10 mouse cellular contexts compared by ENCODE assay signal in genomic region chr17:27656414-27656813, GRCm38 (mm10). TPM values are rescaled to one million over a fixed set of nuclear protein-coding genes. Genes with fewer than 3 reads are reported as not detected.
DNase-seq lines count a peak whose midpoint lies in the region; ATAC-seq lines count a peak whose summit lies in the region.
"Had no signal": no experiment of that assay in that cellular context is flagged by ENCODE, and none has a peak within 500 bp of the region (broad histone marks: within the 10 kb centered on the region; RNA-seq: fewer than 3 reads in every experiment).

No protein-coding gene starts in this region.

- H3K27me3 ChIP-seq in midbrain, embryonic 10.5 days (ENCODE audit: low read depth, poor library complexity, severe bottlenecking): peaks cover 44% of the 10 kb centered on the region
- H3K27me3 ChIP-seq in midbrain, embryonic 11.5 days (ENCODE audit: control insufficient read depth, insufficient read depth, low read length): peaks cover 16% of the 10 kb centered on the region
- no peaks in the 10 kb centered on the region for H3K27me3 ChIP-seq in hindbrain, embryonic 14.5 days (ENCODE audit: control insufficient read depth, insufficient read depth, low read length)
- H3K27me3 ChIP-seq in neural tube, embryonic 13.5 days: peaks cover 26% of the 10 kb centered on the region

- 23% methylated on average over 5 of the region's 5 CpGs for WGBS in midbrain, embryonic 10.5 days
- 29% methylated on average over 5 of the region's 5 CpGs for WGBS in midbrain, embryonic 11.5 days
- WGBS in hindbrain, embryonic 14.5 days: 23% methylated on average over 5 of the region's 5 CpGs
- 24% methylated on average over 5 of the region's 5 CpGs for WGBS in neural tube, embryonic 13.5 days

- no peak overlapping the region for H3K27ac ChIP-seq in midbrain, embryonic 10.5 days (replicated peaks)
- no peak overlapping the region for H3K27ac ChIP-seq in midbrain, embryonic 11.5 days (ENCODE audit: low read depth, low read length)
- no peak overlapping the region for H3K27ac ChIP-seq in hindbrain, embryonic 14.5 days
- H3K27ac ChIP-seq in neural tube, embryonic 13.5 days (replicated peaks): no peak overlapping the region
- H3K27ac ChIP-seq: liver, embryonic 15.5 days had no signal

- H3K4me1 ChIP-seq in midbrain, embryonic 10.5 days: peaks cover 19% of the 10 kb centered on the region
- H3K4me1 ChIP-seq in midbrain, embryonic 11.5 days (ENCODE audit: control insufficient read depth, insufficient read depth, low read length): peaks cover 12% of the 10 kb centered on the region
- peaks cover 10% of the 10 kb centered on the region; the same call in 1 of the 2 replicates for H3K4me1 ChIP-seq in hindbrain, embryonic 14.5 days (replicated peaks; ENCODE audit: control insufficient read depth, insufficient read depth, low read length)
- H3K4me1 ChIP-seq in neural tube, embryonic 13.5 days (replicated peaks): peaks cover 28% of the 10 kb centered on the region

- H3K9me3 ChIP-seq in midbrain, embryonic 10.5 days (replicated peaks): no peaks in the 10 kb centered on the region
- no peaks in the 10 kb centered on the region for H3K9me3 ChIP-seq in midbrain, embryonic 11.5 days (ENCODE audit: control insufficient read depth, low read length)
- H3K9me3 ChIP-seq in hindbrain, embryonic 14.5 days (ENCODE audit: control insufficient read depth, low read length): no peaks in the 10 kb centered on the region
- no peaks in the 10 kb centered on the region for H3K9me3 ChIP-seq in neural tube, embryonic 13.5 days
- H3K9me3 ChIP-seq: liver, embryonic 15.5 days had no signal

- DNase-seq in cerebellum, adult 11-12 months: peak; percentile 60
- no peak for DNase-seq in cerebellum, adult 8-10 months
- DNase-seq in midbrain, embryonic 10.5 days (ENCODE audit: low spot score): no peak
- DNase-seq in midbrain, embryonic 11.5 days (ENCODE audit: low spot score, missing footprints): no peak
- no peak for DNase-seq in hindbrain, embryonic 14.5 days (ENCODE audit: low spot score)
- no peak for DNase-seq in testis, postnatal 14 days (ENCODE audit: low spot score)
- no peak for DNase-seq in right cerebral cortex, adult 2 months (ENCODE audit: low spot score in 2 of 2)
- DNase-seq: kidney, postnatal 14 days had no signal

- no peaks in the 10 kb centered on the region for H3K36me3 ChIP-seq in midbrain, embryonic 10.5 days
- no peaks in the 10 kb centered on the region for H3K36me3 ChIP-seq in midbrain, embryonic 11.5 days (ENCODE audit: control insufficient read depth, insufficient read depth, low read length)
- no peaks in the 10 kb centered on the region for H3K36me3 ChIP-seq in hindbrain, embryonic 14.5 days (replicated peaks; ENCODE audit: control insufficient read depth, insufficient read depth)
- no peaks in the 10 kb centered on the region for H3K36me3 ChIP-seq in neural tube, embryonic 13.5 days
- H3K36me3 ChIP-seq: liver, embryonic 15.5 days had no signal

- H3K4me2 ChIP-seq in midbrain, embryonic 11.5 days: no peak overlapping the region
- peak overlapping the region; percentile 83 for H3K4me2 ChIP-seq in hindbrain, embryonic 14.5 days (replicated peaks)
- peak overlapping the region; percentile 72 for H3K4me2 ChIP-seq in neural tube, embryonic 13.5 days

- H3K9ac ChIP-seq in midbrain, embryonic 11.5 days (ENCODE audit: low read length): no peak overlapping the region
- H3K9ac ChIP-seq in hindbrain, embryonic 14.5 days: peak overlapping the region; percentile 82
- H3K9ac ChIP-seq in neural tube, embryonic 13.5 days: peak overlapping the region; percentile 83
- H3K9ac ChIP-seq: liver, embryonic 15.5 days had no signal

- no peak for ATAC-seq in midbrain, embryonic 11.5 days (ENCODE audit: low FRiP score)
- no peak for ATAC-seq in hindbrain, embryonic 14.5 days (ENCODE audit: low FRiP score)
- no peak for ATAC-seq in neural tube, embryonic 13.5 days (ENCODE audit: low read depth)

- peak overlapping the region; percentile 69 for H3K4me3 ChIP-seq in midbrain, embryonic 10.5 days
- H3K4me3 ChIP-seq in midbrain, embryonic 11.5 days (ENCODE audit: low read depth, low read length): no peak overlapping the region
- H3K4me3 ChIP-seq in hindbrain, embryonic 14.5 days (replicated peaks; ENCODE audit: low read length): peak overlapping the region; percentile 75
- peak overlapping the region; percentile 60 for H3K4me3 ChIP-seq in neural tube, embryonic 13.5 days
- H3K4me3 ChIP-seq: liver, embryonic 15.5 days had no signal

RNA-seq across cellular contexts. Expression of gene Pacsin1, which starts 1.1 kb away (rescaled TPM):
- 3.1 and 3.3 TPM in 2 replicates for polyA plus RNA-seq in midbrain, embryonic 10.5 days (2016; fragmentation: Nextera tagmentation; extraction: Ambion mirVana)
- 3.1 and 4.5 TPM in 2 replicates for polyA plus RNA-seq in midbrain, embryonic 11.5 days (2014; fragmentation: Nextera tagmentation; extraction: Ambion mirVana)
- 44.5 and 51.7 TPM in 2 replicates for polyA plus RNA-seq in hindbrain, embryonic 14.5 days (2014; fragmentation: Nextera tagmentation; extraction: Ambion mirVana)
- polyA plus RNA-seq in neural tube, embryonic 13.5 days (2015; fragmentation: Nextera tagmentation; extraction: Ambion mirVana): 29.6 and 32.1 TPM in 2 replicates

RNA-seq across cellular contexts. Expression of gene Rps10, which starts 19.9 kb away (rescaled TPM):
- 731 and 876 TPM in 2 replicates for polyA plus RNA-seq in midbrain, embryonic 10.5 days (2016; fragmentation: Nextera tagmentation; extraction: Ambion mirVana)
- polyA plus RNA-seq in midbrain, embryonic 11.5 days (2014; fragmentation: Nextera tagmentation; extraction: Ambion mirVana): 845 and 859 TPM in 2 replicates
- 489 and 624 TPM in 2 replicates for polyA plus RNA-seq in hindbrain, embryonic 14.5 days (2014; fragmentation: Nextera tagmentation; extraction: Ambion mirVana)
- polyA plus RNA-seq in neural tube, embryonic 13.5 days (2015; fragmentation: Nextera tagmentation; extraction: Ambion mirVana): 578 and 594 TPM in 2 replicates

RNA-seq across cellular contexts. Expression of gene RPS10-NUDT3, which starts 21.4 kb away (rescaled TPM):
- not detected in 2 replicates for polyA plus RNA-seq in midbrain, embryonic 10.5 days (2016; fragmentation: Nextera tagmentation; extraction: Ambion mirVana)
- polyA plus RNA-seq in midbrain, embryonic 11.5 days (2014; fragmentation: Nextera tagmentation; extraction: Ambion mirVana): not detected in 2 replicates
- polyA plus RNA-seq in hindbrain, embryonic 14.5 days (2014; fragmentation: Nextera tagmentation; extraction: Ambion mirVana): not detected in 2 replicates
- polyA plus RNA-seq in neural tube, embryonic 13.5 days (2015; fragmentation: Nextera tagmentation; extraction: Ambion mirVana): not detected in 2 replicates
- polyA plus RNA-seq: liver, embryonic 15.5 days had no signal

RNA-seq across cellular contexts. Expression of gene Nudt3, which starts 33.1 kb away (rescaled TPM):
- polyA plus RNA-seq in midbrain, embryonic 10.5 days (2016; fragmentation: Nextera tagmentation; extraction: Ambion mirVana): 90.0 and 109 TPM in 2 replicates
- polyA plus RNA-seq in midbrain, embryonic 11.5 days (2014; fragmentation: Nextera tagmentation; extraction: Ambion mirVana): 44.5 and 46.0 TPM in 2 replicates
- polyA plus RNA-seq in hindbrain, embryonic 14.5 days (2014; fragmentation: Nextera tagmentation; extraction: Ambion mirVana): 107 and 115 TPM in 2 replicates
- polyA plus RNA-seq in neural tube, embryonic 13.5 days (2015; fragmentation: Nextera tagmentation; extraction: Ambion mirVana): 238 and 300 TPM in 2 replicates
